Mouse (Mus musculus) megakaryocyte, embryonic 14.5 days (primary cell): ENCODE measurements around the gene Rbm15. TPM values are rescaled to one million over a fixed set of nuclear protein-coding genes. Genes with fewer than 3 reads are reported as not detected.
A peak's percentile ranks its signal among the peaks of the same experiment; 100 is the strongest.

Source experiments
- H3K27me3 ChIP-seq: replicated peaks from 2 replicates; pipeline ENCODE3; 2012; ENCODE audit warnings: inconsistent platforms
- H3K36me3 ChIP-seq: replicated peaks from 2 replicates; pipeline ENCODE3; 2012; ENCODE audit warnings: low read length, inconsistent platforms, mixed read lengths
- H3K4me1 ChIP-seq: 2 replicates; pipeline ENCODE4 v1.6.1; 2012; ENCODE audit warnings: inconsistent platforms
- H3K4me3 ChIP-seq: replicated peaks from 2 replicates; pipeline ENCODE3; 2012; ENCODE audit warnings: moderate library complexity, mild to moderate bottlenecking, inconsistent platforms
- H3K9me3 ChIP-seq: 2 replicates; pipeline ENCODE4 v1.6.1; 2012; ENCODE audit warnings: inconsistent platforms
- FLI1 ChIP-seq: IDR thresholded peaks from 2 replicates; pipeline ENCODE4 v1.6.1; 2012; ENCODE audit warnings: low read length, inconsistent platforms, mixed read lengths
- GATA1 ChIP-seq: IDR thresholded peaks from 3 replicates; pipeline ENCODE4 v1.6.1; 2012; ENCODE audit warnings: mixed read lengths, low read length, inconsistent platforms, borderline replicate concordance
- polyA plus RNA-seq: library from polyadenylated mRNA; stranded (reverse); fragments of >175 nt; gene quantifications from 2 replicates; pipeline ENCODE4 v1.2.3, GENCODE M21; 2012; ENCODE audit warnings: low replicate concordance; ENCODE audit not compliant: insufficient read depth

Gene Rbm15
- polyA plus RNA-seq = 0.38 and 1.3 TPM in 2 replicates

DNA sequence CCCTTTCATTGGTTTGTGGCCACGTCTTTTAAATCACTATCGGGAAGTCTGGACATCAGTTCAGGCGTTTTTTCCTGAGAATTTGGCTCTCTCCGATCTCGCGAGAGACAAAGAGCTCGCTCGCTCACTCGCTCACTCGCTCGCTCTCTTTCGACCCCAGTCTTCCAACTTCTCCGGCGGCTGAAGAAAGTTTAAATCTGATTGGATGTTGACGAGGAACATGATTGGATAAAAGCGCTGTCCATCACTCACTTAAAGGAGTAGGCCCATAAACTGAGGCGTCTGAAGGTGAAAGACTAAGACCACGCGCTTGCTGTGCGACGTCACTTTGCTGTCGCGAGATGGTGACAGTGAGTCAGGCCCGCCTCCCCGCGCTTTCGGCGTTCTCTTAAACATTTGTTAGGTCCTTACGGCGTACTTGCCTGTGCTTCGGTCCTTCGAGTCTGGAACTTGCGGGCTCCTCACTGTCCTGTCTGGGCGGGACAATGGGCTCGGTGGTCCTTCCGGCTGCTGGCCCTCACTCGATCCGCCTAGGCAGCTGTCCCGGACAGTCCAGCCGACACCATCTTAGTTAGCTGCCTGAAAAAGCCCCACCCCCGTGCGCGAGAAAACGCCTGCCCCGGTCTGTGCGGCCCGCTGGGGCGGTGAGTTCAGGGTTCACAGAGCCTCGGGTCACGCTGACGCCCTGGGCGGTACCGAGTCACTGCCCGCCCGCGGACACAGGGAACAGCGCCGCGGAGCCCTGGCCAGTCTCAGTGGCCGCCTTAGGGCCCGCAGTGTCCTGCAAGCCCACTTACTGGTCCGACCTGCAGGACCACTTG lies at the start of gene Rbm15:
Gene Rbm15, minus strand, starts transcription at position 293 of the 821 bp plus-strand sequence.
- Histone ChIP-seq H3K27me3 (no peaks in the 10 kb centered on the region), H3K9me3 (no peaks in the 10 kb centered on the region), H3K4me1 (peaks cover 33% of the 10 kb centered on the region), H3K36me3 (peaks cover 21% of the 10 kb centered on the region), H3K4me3 (peak within 1 kb of the TSS; percentile 97)
- TF ChIP-seq GATA1 (no peak), FLI1 (no peak)

DNA sequence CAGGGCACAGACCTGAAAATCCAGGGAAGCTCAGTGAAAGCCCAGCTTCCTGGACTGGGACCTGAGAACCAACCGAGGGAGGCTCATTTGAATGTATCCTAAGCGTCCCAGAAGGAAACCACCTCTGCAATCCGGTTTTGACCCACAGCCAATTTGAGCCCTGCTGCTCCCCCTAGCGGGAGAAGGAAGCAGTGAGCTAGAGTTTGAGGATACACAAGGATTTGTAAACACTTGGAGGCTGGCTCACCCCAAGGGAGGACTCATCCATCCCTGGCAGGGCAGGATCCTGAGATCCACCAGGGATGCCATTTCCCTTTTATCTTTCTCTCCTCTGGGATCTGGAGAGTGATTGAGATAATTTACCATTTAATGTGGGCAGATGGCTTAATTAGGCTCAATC lies 45.9 kb upstream of the Rbm15 start:
- TF ChIP-seq FLI1 (no peak), GATA1 (no peak)
- Histone ChIP-seq H3K36me3 (no peaks in the 10 kb centered on the region), H3K4me3 (no peak overlapping the region), H3K9me3 (no peaks in the 10 kb centered on the region), H3K4me1 (peaks cover 21% of the 10 kb centered on the region), H3K27me3 (peaks cover 34% of the 10 kb centered on the region)

- H3K36me3 ChIP-seq = no peaks in the 10 kb centered on the region
- no peaks in the 10 kb centered on the region for H3K9me3 ChIP-seq
- H3K4me3 ChIP-seq = no peak overlapping the region
- H3K27me3 ChIP-seq = peaks cover 37% of the 10 kb centered on the region
- TF ChIP-seq GATA1 (no peak), FLI1 (no peak)
- peaks cover 13% of the 10 kb centered on the region for H3K4me1 ChIP-seq
Observed at GRCm38 (mm10) chr3:107378626-107379025, 45.2 kb upstream of the Rbm15 start.

- Histone ChIP-seq H3K4me1 (peaks cover 9% of the 10 kb centered on the region), H3K9me3 (no peaks in the 10 kb centered on the region), H3K27me3 (peaks cover 49% of the 10 kb centered on the region), H3K4me3 (no peak overlapping the region), H3K36me3 (no peaks in the 10 kb centered on the region)
- no peak for TF ChIP-seq FLI1
- TF ChIP-seq GATA1 = no peak
Observed at GRCm38 (mm10) chr3:107374948-107375664, 41.6 kb upstream of the Rbm15 start.

DNA sequence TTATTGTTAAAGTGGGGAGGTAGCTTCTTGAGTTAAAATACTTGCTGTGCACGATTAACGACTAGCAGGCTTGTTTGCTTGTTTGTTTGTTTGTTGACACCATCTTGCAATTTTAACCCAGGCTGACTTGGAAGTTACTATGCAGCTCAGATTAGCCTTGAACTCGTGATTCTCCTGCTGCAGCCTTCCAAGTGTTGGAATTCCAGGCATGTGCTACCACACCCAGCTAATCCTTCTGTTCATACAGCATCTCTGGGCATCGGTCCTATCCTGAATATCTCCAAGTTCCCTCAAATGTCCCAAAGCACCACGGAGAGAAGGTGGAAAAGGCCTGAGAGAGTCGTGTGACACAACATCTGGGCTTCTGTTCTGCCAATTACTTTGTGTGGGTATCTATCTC lies 35.7 kb upstream of the Rbm15 start:
- peaks cover 65% of the 10 kb centered on the region for H3K27me3 ChIP-seq
- H3K4me1 ChIP-seq = peaks cover 4% of the 10 kb centered on the region; the same call in 1 of the 2 replicates
- TF ChIP-seq FLI1 (no peak), GATA1 (no peak)
- H3K36me3 ChIP-seq = no peaks in the 10 kb centered on the region
- no peak overlapping the region for H3K4me3 ChIP-seq
- no peaks in the 10 kb centered on the region for H3K9me3 ChIP-seq

DNA sequence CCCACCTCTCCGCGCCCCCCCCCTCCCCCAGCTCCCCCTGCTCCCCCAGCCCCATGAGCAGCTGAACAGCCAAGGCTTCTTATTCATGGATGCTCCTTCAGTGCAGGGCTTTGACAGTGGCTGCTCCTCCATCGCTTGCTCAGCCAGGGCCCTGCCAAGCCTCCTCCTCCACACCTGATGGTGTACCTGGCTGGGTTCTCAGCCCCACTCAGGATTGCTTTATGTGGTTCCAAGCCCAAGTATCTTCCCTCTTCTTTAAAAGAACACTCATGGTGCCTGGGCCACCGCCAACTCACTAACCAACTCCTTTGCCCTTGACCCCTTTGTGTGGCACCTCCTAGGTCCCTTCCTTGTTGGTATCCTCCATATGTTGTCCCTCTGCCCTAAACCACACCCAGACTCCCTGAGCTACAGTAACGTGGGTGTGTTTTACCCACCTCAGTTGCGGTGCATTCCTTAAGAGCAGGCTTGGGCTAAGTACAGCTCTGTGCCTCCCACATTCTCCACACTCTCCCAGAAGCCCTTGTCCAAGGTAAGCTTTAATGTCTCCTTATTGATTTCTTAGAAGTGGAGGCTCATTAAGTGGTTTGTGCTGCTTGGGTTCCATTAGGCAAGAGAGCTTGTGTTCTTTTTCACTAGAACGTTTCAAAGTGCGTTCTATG lies 34.6 kb upstream of the Rbm15 start:
- H3K4me1 ChIP-seq = peaks cover 4% of the 10 kb centered on the region; the same call in 1 of the 2 replicates
- TF ChIP-seq GATA1 (no peak), FLI1 (no peak)
- no peaks in the 10 kb centered on the region for H3K9me3 ChIP-seq
- H3K27me3 ChIP-seq = peaks cover 67% of the 10 kb centered on the region
- no peaks in the 10 kb centered on the region for H3K36me3 ChIP-seq
- no peak overlapping the region for H3K4me3 ChIP-seq

DNA sequence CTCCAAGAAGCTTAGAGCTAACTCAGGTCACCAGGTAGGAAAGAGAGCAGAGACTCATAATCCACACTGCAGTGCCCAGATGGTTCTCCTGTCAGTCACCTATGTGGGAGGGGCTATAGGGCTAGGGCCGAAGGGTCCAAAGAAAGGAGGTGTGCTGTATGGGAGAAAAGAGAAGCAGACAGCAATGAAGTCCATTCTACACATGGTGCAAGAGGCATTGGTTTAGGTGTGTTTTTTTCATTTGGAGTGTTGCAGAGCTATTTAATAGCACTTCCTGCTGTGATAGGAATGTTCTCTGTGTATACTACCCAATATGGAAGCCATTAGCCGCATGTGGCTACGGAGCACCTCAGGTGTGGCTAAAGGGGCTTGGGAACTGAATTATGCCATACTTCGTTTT lies 31.9 kb upstream of the Rbm15 start:
- H3K4me3 ChIP-seq = no peak overlapping the region
- H3K9me3 ChIP-seq = no peaks in the 10 kb centered on the region
- peaks cover 8% of the 10 kb centered on the region; the same call in 1 of the 2 replicates for H3K4me1 ChIP-seq
- TF ChIP-seq GATA1 = no peak
- TF ChIP-seq FLI1 = no peak
- peaks cover 70% of the 10 kb centered on the region for H3K27me3 ChIP-seq
- H3K36me3 ChIP-seq = no peaks in the 10 kb centered on the region

- H3K27me3 ChIP-seq = peaks cover 74% of the 10 kb centered on the region
- H3K9me3 ChIP-seq = no peaks in the 10 kb centered on the region
- H3K36me3 ChIP-seq = no peaks in the 10 kb centered on the region
- H3K4me1 ChIP-seq = peaks cover 8% of the 10 kb centered on the region; the same call in 1 of the 2 replicates
- no peak overlapping the region for H3K4me3 ChIP-seq
- TF ChIP-seq GATA1 (no peak), FLI1 (no peak)
Observed at GRCm38 (mm10) chr3:107363391-107363790, 29.9 kb upstream of the Rbm15 start.

DNA sequence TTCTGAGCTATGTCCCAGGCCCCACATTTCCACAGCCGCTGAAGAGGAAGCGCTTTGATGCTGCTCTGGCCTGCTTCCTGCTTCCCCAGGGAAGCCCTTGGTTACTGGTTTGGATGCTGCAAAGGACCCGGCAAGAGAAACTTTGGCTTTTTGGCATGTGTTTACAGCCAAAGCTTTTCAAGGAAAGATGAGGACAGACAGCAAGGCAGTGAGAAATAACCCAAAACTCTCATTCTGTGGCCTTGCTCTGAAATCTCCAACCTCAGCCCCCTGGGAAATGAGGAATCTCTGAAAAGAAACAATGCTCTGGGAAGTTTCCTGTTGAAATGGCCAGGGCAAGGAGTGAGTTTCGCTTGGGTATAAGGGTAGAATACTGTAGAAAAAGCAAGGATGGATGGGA lies 26.9 kb upstream of the Rbm15 start:
- H3K36me3 ChIP-seq = no peaks in the 10 kb centered on the region
- no peaks in the 10 kb centered on the region for H3K9me3 ChIP-seq
- H3K4me1 ChIP-seq = peaks cover 18% of the 10 kb centered on the region
- no peak overlapping the region for H3K4me3 ChIP-seq
- TF ChIP-seq GATA1 (no peak), FLI1 (no peak)
- H3K27me3 ChIP-seq = peaks cover 56% of the 10 kb centered on the region
